Mouse (Mus musculus): Measurements from ENCODE around the gene Ss18l1. TPM values are rescaled to one million over a fixed set of nuclear protein-coding genes. Genes with fewer than 3 reads are reported as not detected.

The Ss18l1 gene
- 16.8 TPM for polyA plus RNA-seq (2014; fragmentation: Illumina TruSeq; extraction: RNeasy Lipid Tissue Mini Kit (QIAGEN cat#74804); ENCODE audit: low read depth, low replicate concordance)

DNA sequence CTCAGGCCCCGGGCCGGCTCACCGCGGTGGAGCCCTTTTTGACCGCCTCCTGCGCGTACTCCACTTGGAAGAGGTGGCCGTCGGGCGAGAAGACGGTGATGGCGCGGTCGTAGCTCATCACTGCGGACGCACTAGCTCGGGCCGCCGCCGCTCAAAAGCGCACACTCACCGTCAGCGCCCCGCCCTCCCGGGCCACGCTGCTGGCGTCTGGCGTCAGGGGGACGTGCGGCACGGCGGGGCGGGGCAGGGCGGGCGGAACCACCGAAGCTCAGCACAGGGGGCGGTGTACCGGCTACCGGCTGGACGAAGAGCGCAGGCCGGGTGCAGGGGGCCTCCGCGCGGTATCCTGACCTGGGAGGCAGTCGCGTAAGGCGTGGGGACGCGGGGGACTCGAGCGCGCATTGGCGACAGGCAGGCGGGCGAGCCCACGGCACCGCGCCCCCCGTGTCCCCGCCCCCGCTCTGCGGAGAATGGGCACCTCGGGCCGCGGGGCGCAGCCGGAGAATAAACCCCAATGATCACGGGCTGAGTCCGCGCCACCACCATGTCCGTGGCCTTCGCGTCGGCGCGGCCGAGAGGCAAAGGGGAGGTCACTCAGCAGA, at the start of gene Ss18l1, which contains the start of gene Psma7:
Ss18l1 (plus strand) TSS at position 254 of the 602 bp plus-strand sequence.
Psma7 (minus strand) TSS at position 178 of the 602 bp plus-strand sequence.

DNA sequence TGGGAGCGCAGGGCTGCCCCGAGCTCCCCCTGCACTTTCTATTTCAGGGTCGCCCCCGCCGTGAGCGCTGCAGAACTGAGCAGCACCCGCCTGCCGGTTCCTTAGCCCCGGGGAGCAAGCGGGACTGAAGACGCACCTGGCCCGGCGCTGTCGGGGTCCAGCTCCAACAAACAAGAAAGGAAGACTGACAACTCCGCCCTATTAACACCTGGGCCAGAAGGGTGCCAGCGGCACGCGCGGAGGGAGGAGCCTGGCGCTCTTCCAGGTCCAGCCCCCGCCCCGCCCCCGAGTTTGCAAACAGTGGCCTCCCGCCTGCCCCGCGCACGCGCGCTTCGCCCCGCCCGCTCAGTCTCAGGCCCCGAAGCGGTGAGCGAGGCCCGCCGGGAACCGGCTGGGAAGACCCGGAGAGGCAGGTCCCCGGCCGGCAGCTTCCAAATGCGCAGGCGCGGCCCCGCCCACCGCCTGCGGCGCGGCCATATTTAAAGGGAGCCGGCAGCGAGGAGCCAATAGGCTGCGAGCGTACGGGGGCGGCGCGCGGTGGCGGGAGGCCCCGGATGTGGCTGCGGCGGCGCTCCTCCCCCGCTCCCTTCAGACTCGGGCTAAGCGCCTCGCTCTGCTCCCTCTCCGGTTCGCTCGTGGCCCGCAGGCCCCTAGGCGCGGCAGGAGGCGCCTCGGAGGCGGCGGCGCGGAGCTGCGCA, 17.8 kb upstream of the Ss18l1 start, which contains the start of gene Lsm14b:
Lsm14b (plus strand) TSS at position 587 of the 698 bp plus-strand sequence.

DNA sequence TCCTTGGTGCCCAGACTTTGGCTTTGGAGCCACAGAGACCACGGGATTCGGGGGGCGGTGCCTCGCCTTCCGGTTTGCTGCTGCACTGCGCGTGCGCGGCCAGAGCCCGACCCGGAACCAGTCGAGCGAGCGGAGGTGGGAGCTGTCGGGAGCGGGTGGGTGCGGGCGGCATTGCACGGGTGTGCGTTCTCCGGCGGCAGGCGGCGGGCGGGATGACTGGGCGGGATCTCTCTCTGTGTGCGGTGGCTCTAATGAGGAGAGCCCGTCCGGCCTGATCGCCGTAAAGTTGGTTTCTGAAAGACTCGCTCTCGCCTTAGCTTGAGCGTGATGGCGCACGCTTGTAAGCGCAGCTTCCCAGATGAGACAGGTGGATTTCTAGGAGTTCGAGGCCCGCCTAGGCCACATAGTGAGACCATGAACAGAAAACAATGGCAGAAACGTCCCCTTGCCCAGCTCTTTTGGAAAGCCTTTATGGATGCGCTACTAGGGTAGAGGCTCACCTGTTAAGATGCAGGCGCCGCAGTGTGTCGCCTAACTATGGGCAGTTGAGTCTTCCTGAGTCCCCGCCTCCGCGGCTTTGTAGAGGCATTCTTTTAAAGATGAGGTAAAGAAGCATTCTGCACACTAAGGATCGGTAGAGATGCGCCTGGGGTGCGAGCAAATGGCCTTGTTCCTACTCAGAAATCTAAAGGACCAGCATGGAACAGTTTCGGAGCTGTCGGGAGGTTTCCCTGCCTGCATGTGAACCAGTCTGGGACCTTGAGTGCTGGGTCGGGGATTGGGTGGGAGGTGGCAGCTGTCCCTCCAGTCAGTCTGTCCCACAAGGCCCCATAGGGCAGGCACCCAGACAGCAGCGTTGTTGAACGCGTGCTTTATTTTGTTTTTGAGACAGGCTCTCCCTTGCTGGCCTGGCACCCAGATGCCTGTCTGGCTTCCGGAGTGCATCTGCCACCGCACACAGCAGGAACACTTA, 28.5 kb downstream of the Ss18l1 start, which contains the start of gene Mtg2:
Mtg2 (plus strand) TSS at position 108 of the 973 bp plus-strand sequence.

DNA sequence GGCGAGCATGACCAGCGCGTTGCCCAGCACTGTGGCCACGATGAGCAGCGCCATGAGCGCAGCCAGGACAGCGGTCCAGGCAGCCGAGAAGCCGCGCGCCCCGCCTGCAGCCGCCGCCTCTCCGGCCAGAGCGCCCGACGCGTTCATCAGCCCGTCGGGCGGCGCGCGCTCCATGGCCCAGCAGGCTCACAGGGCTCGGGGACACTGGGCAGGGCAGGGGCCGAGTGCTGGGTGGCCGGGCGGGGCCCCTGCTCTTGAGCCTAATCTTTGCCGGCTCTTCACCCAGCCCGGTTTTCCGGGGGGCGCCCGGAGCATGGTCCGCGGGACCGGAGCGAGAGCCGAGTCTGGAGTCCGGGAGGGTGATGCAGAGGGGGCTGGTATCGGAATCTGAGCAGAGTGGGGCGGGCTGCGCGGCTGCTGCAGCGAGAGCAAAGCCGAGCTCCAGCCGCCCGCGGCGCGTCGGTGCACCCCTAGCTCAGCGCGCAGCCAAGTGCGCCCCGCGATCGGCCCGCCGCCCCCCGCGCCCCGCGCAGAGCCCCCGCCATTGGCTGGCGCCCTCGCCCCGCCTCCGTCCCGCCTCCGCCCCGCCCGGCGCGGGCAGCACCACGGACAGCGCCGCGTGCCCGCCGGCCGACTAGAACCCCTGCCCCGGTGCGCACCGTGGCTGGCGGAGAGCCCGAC, 61.8 kb downstream of the Ss18l1 start, which contains the start of gene Hrh3:
Hrh3 (minus strand) TSS at position 511 of the 681 bp plus-strand sequence.

GRCm38 (mm10) chr2:180118661-180119438, 76.5 kb downstream of the Ss18l1 start, which contains the start of gene Osbpl2:
Gene Osbpl2, plus strand, starts transcription at chr2:180119306.

Other genes with a start within 250 kb of the Ss18l1 start
- gene Taf4, start 65.9 kb upstream of the Ss18l1 start, polyA plus RNA-seq (2014; fragmentation: Illumina TruSeq; extraction: RNeasy Lipid Tissue Mini Kit (QIAGEN cat#74804); ENCODE audit: low read depth, low replicate concordance): 12.0 TPM
- 57.7 TPM for gene Lsm14b, start 17.5 kb upstream of the Ss18l1 start, polyA plus RNA-seq (2014; fragmentation: Illumina TruSeq; extraction: RNeasy Lipid Tissue Mini Kit (QIAGEN cat#74804); ENCODE audit: low read depth, low replicate concordance)
- 51.6 TPM for gene Psma7, start 76 bp upstream of the Ss18l1 start, polyA plus RNA-seq (2014; fragmentation: Illumina TruSeq; extraction: RNeasy Lipid Tissue Mini Kit (QIAGEN cat#74804); ENCODE audit: low read depth, low replicate concordance)
- 1.7 TPM for gene Mtg2, start 28.1 kb downstream of the Ss18l1 start, polyA plus RNA-seq (2014; fragmentation: Illumina TruSeq; extraction: RNeasy Lipid Tissue Mini Kit (QIAGEN cat#74804); ENCODE audit: low read depth, low replicate concordance)
- not detected for gene Hrh3, start 62.0 kb downstream of the Ss18l1 start, polyA plus RNA-seq (2014; fragmentation: Illumina TruSeq; extraction: RNeasy Lipid Tissue Mini Kit (QIAGEN cat#74804); ENCODE audit: low read depth, low replicate concordance)
- 75.0 TPM for gene Osbpl2, start 76.8 kb downstream of the Ss18l1 start, polyA plus RNA-seq (2014; fragmentation: Illumina TruSeq; extraction: RNeasy Lipid Tissue Mini Kit (QIAGEN cat#74804); ENCODE audit: low read depth, low replicate concordance)
- 17.4 TPM for gene Adrm1, start 129.0 kb downstream of the Ss18l1 start, polyA plus RNA-seq (2014; fragmentation: Illumina TruSeq; extraction: RNeasy Lipid Tissue Mini Kit (QIAGEN cat#74804); ENCODE audit: low read depth, low replicate concordance)
- gene Lama5, start 183.3 kb downstream of the Ss18l1 start, polyA plus RNA-seq (2014; fragmentation: Illumina TruSeq; extraction: RNeasy Lipid Tissue Mini Kit (QIAGEN cat#74804); ENCODE audit: low read depth, low replicate concordance): 7.4 TPM
- 109 TPM for gene Rps21, start 214.9 kb downstream of the Ss18l1 start, polyA plus RNA-seq (2014; fragmentation: Illumina TruSeq; extraction: RNeasy Lipid Tissue Mini Kit (QIAGEN cat#74804); ENCODE audit: low read depth, low replicate concordance)
- gene Cables2, start 231.0 kb downstream of the Ss18l1 start, polyA plus RNA-seq (2014; fragmentation: Illumina TruSeq; extraction: RNeasy Lipid Tissue Mini Kit (QIAGEN cat#74804); ENCODE audit: low read depth, low replicate concordance): 9.2 TPM
- not detected for gene Rbbp8nl, start 247.4 kb downstream of the Ss18l1 start, polyA plus RNA-seq (2014; fragmentation: Illumina TruSeq; extraction: RNeasy Lipid Tissue Mini Kit (QIAGEN cat#74804); ENCODE audit: low read depth, low replicate concordance)

Measured in adrenal gland, adult 10 weeks (tissue).